Mouse (Mus musculus): Measurements from ENCODE around the gene Mcoln2. TPM values are rescaled to one million over a fixed set of nuclear protein-coding genes. Genes with fewer than 3 reads are reported as not detected.
"Not testable (repeated sequence)": the region's sequence is repeated elsewhere in the genome, so short reads cannot be mapped to it uniquely, and the experiment has no call there.

The Mcoln2 gene
- polyA plus RNA-seq, 1 experiment from 2014 or later: 0.59 TPM

GRCm38 (mm10) chr3:146207440-146207839, 57.8 kb downstream of the Mcoln2 start:
- Histone ChIP-seq H3K4me3 (ENCODE audit: low read length) (no peak overlapping the region), H3K9ac (ENCODE audit: low read depth, low read length) (no peak overlapping the region), H3K9me3 (ENCODE audit: control insufficient read depth, low read length) (no peaks in the 10 kb centered on the region), H3K4me1 (ENCODE audit: control insufficient read depth, insufficient read depth, low read depth, low read length) (no peaks in the 10 kb centered on the region), H3K4me2 (ENCODE audit: low read length) (no peak overlapping the region), H3K27ac (ENCODE audit: low read depth, low read length) (no peak overlapping the region), H3K36me3 (ENCODE audit: control insufficient read depth, insufficient read depth, low read length) (no peaks in the 10 kb centered on the region), H3K27me3 (replicated peaks; ENCODE audit: control insufficient read depth, insufficient read depth, low read length) (no peaks in the 10 kb centered on the region)
- no peak for ATAC-seq
- 77% methylated on average over 2 of the region's 2 CpGs for WGBS

- H3K27me3 ChIP-seq (replicated peaks; ENCODE audit: control insufficient read depth, insufficient read depth, low read length); H3K4me3 ChIP-seq (ENCODE audit: low read length); H3K4me2 ChIP-seq (ENCODE audit: low read length); H3K9me3 ChIP-seq (ENCODE audit: control insufficient read depth, low read length); H3K36me3 ChIP-seq (ENCODE audit: control insufficient read depth, insufficient read depth, low read length); H3K4me1 ChIP-seq (ENCODE audit: control insufficient read depth, insufficient read depth, low read depth, low read length); ATAC-seq; H3K27ac ChIP-seq (ENCODE audit: low read depth, low read length); H3K9ac ChIP-seq (ENCODE audit: low read depth, low read length): not testable (repeated sequence)
- 93% methylated on average over 8 of the region's 8 CpGs for WGBS
Measured at GRCm38 (mm10) chr3:146209759-146210158, 60.1 kb downstream of the Mcoln2 start.

GRCm38 (mm10) chr3:146211141-146211747, 61.6 kb downstream of the Mcoln2 start:
- Histone ChIP-seq H3K9me3 (ENCODE audit: control insufficient read depth, low read length) (no peaks in the 10 kb centered on the region), H3K4me3 (ENCODE audit: low read length) (no peak overlapping the region), H3K9ac (ENCODE audit: low read depth, low read length) (no peak overlapping the region), H3K27me3 (replicated peaks; ENCODE audit: control insufficient read depth, insufficient read depth, low read length) (no peaks in the 10 kb centered on the region), H3K4me2 (ENCODE audit: low read length) (no peak overlapping the region), H3K27ac (ENCODE audit: low read depth, low read length) (no peak overlapping the region), H3K36me3 (ENCODE audit: control insufficient read depth, insufficient read depth, low read length) (no peaks in the 10 kb centered on the region), H3K4me1 (ENCODE audit: control insufficient read depth, insufficient read depth, low read depth, low read length) (no peaks in the 10 kb centered on the region)
- 87% methylated on average over 4 of the region's 4 CpGs for WGBS
- ATAC-seq: no peak

GRCm38 (mm10) chr3:146211964-146212363, 62.3 kb downstream of the Mcoln2 start:
- WGBS: 93% methylated on average over 2 of the region's 2 CpGs
- Histone ChIP-seq H3K4me3 (ENCODE audit: low read length) (no peak overlapping the region), H3K4me1 (ENCODE audit: control insufficient read depth, insufficient read depth, low read depth, low read length) (no peaks in the 10 kb centered on the region), H3K36me3 (ENCODE audit: control insufficient read depth, insufficient read depth, low read length) (no peaks in the 10 kb centered on the region), H3K27ac (ENCODE audit: low read depth, low read length) (no peak overlapping the region), H3K9ac (ENCODE audit: low read depth, low read length) (no peak overlapping the region), H3K9me3 (ENCODE audit: control insufficient read depth, low read length) (no peaks in the 10 kb centered on the region), H3K27me3 (replicated peaks; ENCODE audit: control insufficient read depth, insufficient read depth, low read length) (no peaks in the 10 kb centered on the region), H3K4me2 (ENCODE audit: low read length) (no peak overlapping the region)
- ATAC-seq: no peak

GRCm38 (mm10) chr3:146213336-146213735, 63.7 kb downstream of the Mcoln2 start:
- Histone ChIP-seq H3K36me3 (ENCODE audit: control insufficient read depth, insufficient read depth, low read length) (no peaks in the 10 kb centered on the region), H3K4me1 (ENCODE audit: control insufficient read depth, insufficient read depth, low read depth, low read length) (no peaks in the 10 kb centered on the region), H3K27me3 (replicated peaks; ENCODE audit: control insufficient read depth, insufficient read depth, low read length) (no peaks in the 10 kb centered on the region), H3K27ac (ENCODE audit: low read depth, low read length) (no peak overlapping the region), H3K4me2 (ENCODE audit: low read length) (no peak overlapping the region), H3K9ac (ENCODE audit: low read depth, low read length) (no peak overlapping the region), H3K9me3 (ENCODE audit: control insufficient read depth, low read length) (no peaks in the 10 kb centered on the region), H3K4me3 (ENCODE audit: low read length) (no peak overlapping the region)
- WGBS: 68% methylated on average over 5 of the region's 5 CpGs
- ATAC-seq: no peak

GRCm38 (mm10) chr3:146216561-146216960, 66.9 kb downstream of the Mcoln2 start:
- 90% methylated on average over 3 of the region's 3 CpGs for WGBS

GRCm38 (mm10) chr3:146220776-146221486, 71.3 kb downstream of the Mcoln2 start, which contains the start of gene Lpar3:
Gene Lpar3, plus strand, starts transcription at chr3:146220963.
- H3K27ac ChIP-seq (ENCODE audit: low read depth, low read length): no peak within 1 kb of the TSS
- ATAC-seq: peak; percentile 86
- peak within 1 kb of the TSS; percentile 53 for H3K4me3 ChIP-seq (ENCODE audit: low read length)
- H3K9ac ChIP-seq (ENCODE audit: low read depth, low read length): peak within 1 kb of the TSS; percentile 59
- peaks cover 14% of the 10 kb centered on the region for H3K27me3 ChIP-seq (replicated peaks; ENCODE audit: control insufficient read depth, insufficient read depth, low read length)
- H3K9me3 ChIP-seq (ENCODE audit: control insufficient read depth, low read length): no peaks in the 10 kb centered on the region
- H3K36me3 ChIP-seq (ENCODE audit: control insufficient read depth, insufficient read depth, low read length): no peaks in the 10 kb centered on the region
- H3K4me2 ChIP-seq (ENCODE audit: low read length): peak within 1 kb of the TSS; percentile 88
- under 1% methylated on average over 68 of the region's 73 CpGs for WGBS
- peaks cover 9% of the 10 kb centered on the region for H3K4me1 ChIP-seq (ENCODE audit: control insufficient read depth, insufficient read depth, low read depth, low read length)

More at GRCm38 (mm10) chr3:146216561-146216960, 66.9 kb downstream of the Mcoln2 start:
- Histone ChIP-seq H3K36me3 (ENCODE audit: control insufficient read depth, insufficient read depth, low read length) (no peaks in the 10 kb centered on the region), H3K9ac (ENCODE audit: low read depth, low read length) (no peak overlapping the region), H3K9me3 (ENCODE audit: control insufficient read depth, low read length) (no peaks in the 10 kb centered on the region), H3K4me1 (ENCODE audit: control insufficient read depth, insufficient read depth, low read depth, low read length) (peaks cover 9% of the 10 kb centered on the region), H3K4me2 (ENCODE audit: low read length) (no peak overlapping the region), H3K27ac (ENCODE audit: low read depth, low read length) (no peak overlapping the region), H3K4me3 (ENCODE audit: low read length) (no peak overlapping the region), H3K27me3 (replicated peaks; ENCODE audit: control insufficient read depth, insufficient read depth, low read length) (peaks cover 10% of the 10 kb centered on the region)
- ATAC-seq: no peak

GRCm38 (mm10) chr3:146224271-146224670, 74.6 kb downstream of the Mcoln2 start:
- no peak for ATAC-seq
- no peak overlapping the region for H3K9ac ChIP-seq (ENCODE audit: low read depth, low read length)
- WGBS: 84% methylated on average over 4 of the region's 4 CpGs
- H3K4me3 ChIP-seq (ENCODE audit: low read length): no peak overlapping the region
- H3K4me1 ChIP-seq (ENCODE audit: control insufficient read depth, insufficient read depth, low read depth, low read length): peaks cover 9% of the 10 kb centered on the region
- no peak overlapping the region for H3K4me2 ChIP-seq (ENCODE audit: low read length)
- H3K9me3 ChIP-seq (ENCODE audit: control insufficient read depth, low read length): no peaks in the 10 kb centered on the region
- H3K27ac ChIP-seq (ENCODE audit: low read depth, low read length): no peak overlapping the region
- no peaks in the 10 kb centered on the region for H3K36me3 ChIP-seq (ENCODE audit: control insufficient read depth, insufficient read depth, low read length)
- H3K27me3 ChIP-seq (replicated peaks; ENCODE audit: control insufficient read depth, insufficient read depth, low read length): peaks cover 14% of the 10 kb centered on the region

GRCm38 (mm10) chr3:146225061-146225761, 75.6 kb downstream of the Mcoln2 start:
- Histone ChIP-seq H3K9ac (ENCODE audit: low read depth, low read length) (no peak overlapping the region), H3K36me3 (ENCODE audit: control insufficient read depth, insufficient read depth, low read length) (no peaks in the 10 kb centered on the region), H3K9me3 (ENCODE audit: control insufficient read depth, low read length) (no peaks in the 10 kb centered on the region), H3K4me3 (ENCODE audit: low read length) (no peak overlapping the region), H3K27me3 (replicated peaks; ENCODE audit: control insufficient read depth, insufficient read depth, low read length) (peaks cover 12% of the 10 kb centered on the region), H3K27ac (ENCODE audit: low read depth, low read length) (no peak overlapping the region), H3K4me1 (ENCODE audit: control insufficient read depth, insufficient read depth, low read depth, low read length) (peaks cover 9% of the 10 kb centered on the region), H3K4me2 (ENCODE audit: low read length) (no peak overlapping the region)
- 81% methylated on average over 7 of the region's 7 CpGs for WGBS
- no peak for ATAC-seq
